Mouse (Mus musculus): ENCODE data around the gene Pbld1. TPM values are rescaled to one million over a fixed set of nuclear protein-coding genes. Genes with fewer than 3 reads are reported as not detected.
A peak's percentile ranks its signal among the peaks of the same experiment; 100 is the strongest.
"Not testable (repeated sequence)": the region's sequence is repeated elsewhere in the genome, so short reads cannot be mapped to it uniquely, and the experiment has no call there.

Pbld1 gene
- polyA plus RNA-seq, 1 experiment from 2014 or later = 0.98 TPM

DNA sequence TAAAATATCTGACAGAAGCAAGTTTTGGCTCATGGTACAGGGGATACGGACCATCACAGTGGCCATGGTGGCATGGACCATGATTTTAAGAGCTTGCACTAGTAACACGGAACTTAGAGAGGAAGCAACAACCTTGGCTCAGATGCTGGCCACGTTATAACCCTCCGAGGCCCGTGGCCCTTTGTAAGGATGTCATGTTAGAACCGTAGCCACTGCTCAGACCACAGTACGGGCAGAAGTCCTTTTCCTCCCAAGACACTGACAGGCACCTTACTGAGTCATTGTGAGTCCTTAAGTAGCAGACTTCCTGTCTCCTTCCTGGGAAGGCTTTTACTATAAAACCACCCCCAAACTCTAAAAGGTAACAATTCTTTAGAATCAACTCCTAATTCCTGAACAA lies 8.7 kb upstream of the Pbld1 start:
- no peak overlapping the region for H3K9ac ChIP-seq
- no peak overlapping the region for H3K4me2 ChIP-seq
- H3K36me3 ChIP-seq (replicated peaks) = no peaks in the 10 kb centered on the region
- H3K4me3 ChIP-seq = no peak overlapping the region
- no peaks in the 10 kb centered on the region for H3K27me3 ChIP-seq (replicated peaks)
- ATAC-seq (replicated peaks) = no peak
- H3K27ac ChIP-seq = no peak overlapping the region
- no peaks in the 10 kb centered on the region for H3K9me3 ChIP-seq
- WGBS = 65% methylated on average over 7 of the region's 7 CpGs
- no peaks in the 10 kb centered on the region for H3K4me1 ChIP-seq

DNA sequence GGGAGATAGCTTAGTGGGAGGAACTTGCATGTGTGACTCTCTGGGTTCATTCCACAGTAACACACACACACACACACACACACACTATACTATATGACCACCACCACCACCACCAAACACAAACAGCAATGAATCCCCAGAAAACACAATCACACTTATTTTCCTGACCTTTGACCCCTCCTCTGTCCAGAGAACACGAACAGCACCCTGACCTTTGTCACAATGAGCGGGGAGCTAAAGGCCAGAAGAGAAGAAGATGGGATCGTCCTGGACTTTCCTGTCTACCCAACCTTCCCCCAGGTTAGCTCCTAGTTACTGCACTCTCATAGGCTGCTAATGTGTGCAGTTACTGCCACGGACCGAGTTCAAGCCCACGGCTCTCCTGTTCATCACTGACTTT lies 8.0 kb upstream of the Pbld1 start:
- Histone ChIP-seq H3K4me1 (no peaks in the 10 kb centered on the region), H3K27ac (no peak overlapping the region), H3K4me3 (no peak overlapping the region), H3K4me2 (no peak overlapping the region), H3K27me3 (replicated peaks) (no peaks in the 10 kb centered on the region), H3K9me3 (no peaks in the 10 kb centered on the region), H3K36me3 (replicated peaks) (no peaks in the 10 kb centered on the region), H3K9ac (no peak overlapping the region)
- no peak for ATAC-seq (replicated peaks)
- 87% methylated on average over 6 of the region's 6 CpGs for WGBS

DNA sequence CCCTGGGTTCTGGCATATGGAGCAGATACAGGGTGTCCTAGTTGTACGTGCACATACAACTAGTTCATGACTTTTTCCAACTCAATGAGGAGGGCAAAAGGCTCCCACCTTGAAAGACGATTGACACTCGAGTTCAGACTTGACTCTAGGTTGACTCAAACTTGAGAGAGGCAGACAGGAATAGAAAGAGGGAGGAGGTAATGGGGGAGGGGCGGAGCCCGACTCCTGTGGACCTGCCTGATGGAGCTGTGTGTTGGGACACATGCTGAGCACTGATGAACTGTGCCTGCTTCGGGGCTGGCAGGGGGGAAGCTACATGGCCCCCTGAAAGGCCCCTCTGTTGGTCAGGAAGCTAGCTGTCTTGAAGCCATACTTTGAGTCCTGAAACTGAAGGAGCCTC lies 7.0 kb upstream of the Pbld1 start:
- 55% methylated on average over 6 of the region's 6 CpGs for WGBS
- Histone ChIP-seq H3K4me1 (no peaks in the 10 kb centered on the region), H3K4me2 (no peak overlapping the region), H3K36me3 (replicated peaks) (no peaks in the 10 kb centered on the region), H3K27ac (no peak overlapping the region), H3K9ac (no peak overlapping the region), H3K27me3 (replicated peaks) (no peaks in the 10 kb centered on the region), H3K9me3 (no peaks in the 10 kb centered on the region), H3K4me3 (no peak overlapping the region)
- ATAC-seq (replicated peaks) = no peak

DNA sequence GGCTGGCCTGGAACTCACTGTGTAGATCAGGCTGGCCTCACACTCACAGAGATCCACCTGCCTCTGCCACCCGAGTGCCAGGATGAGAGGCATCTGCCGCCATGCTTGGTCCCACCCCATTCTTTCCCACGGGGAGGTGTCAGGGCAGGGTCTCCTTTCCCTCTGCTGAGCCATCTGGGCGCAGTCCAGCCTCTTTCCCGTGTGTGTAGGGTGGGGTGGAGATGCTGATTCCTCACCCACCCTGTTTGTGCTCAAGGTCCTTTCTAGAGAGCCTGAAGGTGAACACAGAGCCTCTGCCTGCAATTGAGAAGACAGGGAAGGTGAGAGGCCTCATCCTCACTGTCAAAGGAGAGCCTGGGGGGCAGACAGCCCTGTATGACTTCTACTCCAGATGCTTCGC lies 5.9 kb upstream of the Pbld1 start:
- H3K4me2 ChIP-seq; H3K4me1 ChIP-seq; H3K9me3 ChIP-seq; ATAC-seq (replicated peaks); H3K4me3 ChIP-seq; H3K27ac ChIP-seq; H3K36me3 ChIP-seq (replicated peaks); H3K27me3 ChIP-seq (replicated peaks); H3K9ac ChIP-seq: not testable (repeated sequence)
- WGBS = 90% methylated on average over 6 of the region's 6 CpGs

DNA sequence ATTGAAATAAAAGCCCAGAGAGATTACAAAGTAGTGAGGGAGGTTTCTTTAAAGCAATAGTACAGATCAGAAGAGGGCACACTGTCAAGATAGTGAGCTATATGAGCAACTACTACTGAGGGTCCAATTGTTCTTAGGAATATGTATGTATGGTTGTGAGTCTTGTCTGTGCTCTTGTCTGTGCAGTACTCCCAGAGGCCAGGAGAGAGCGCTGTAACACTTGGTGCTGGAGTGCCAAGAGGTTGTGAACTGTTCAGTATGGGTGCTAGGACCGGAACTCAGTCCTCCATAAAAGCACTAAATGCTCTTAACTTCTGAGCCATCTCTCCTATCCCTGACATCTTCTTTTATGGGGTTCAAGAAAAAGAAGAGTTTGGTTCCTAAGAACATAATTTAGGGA lies 5.4 kb upstream of the Pbld1 start:
- H3K9ac ChIP-seq = no peak overlapping the region
- H3K4me3 ChIP-seq = no peak overlapping the region
- no peaks in the 10 kb centered on the region for H3K9me3 ChIP-seq
- H3K27me3 ChIP-seq (replicated peaks) = no peaks in the 10 kb centered on the region
- ATAC-seq (replicated peaks) = no peak
- H3K36me3 ChIP-seq (replicated peaks) = no peaks in the 10 kb centered on the region
- no peak overlapping the region for H3K27ac ChIP-seq
- no peak overlapping the region for H3K4me2 ChIP-seq
- WGBS = 79% methylated on average over 2 of the region's 2 CpGs
- no peaks in the 10 kb centered on the region for H3K4me1 ChIP-seq

DNA sequence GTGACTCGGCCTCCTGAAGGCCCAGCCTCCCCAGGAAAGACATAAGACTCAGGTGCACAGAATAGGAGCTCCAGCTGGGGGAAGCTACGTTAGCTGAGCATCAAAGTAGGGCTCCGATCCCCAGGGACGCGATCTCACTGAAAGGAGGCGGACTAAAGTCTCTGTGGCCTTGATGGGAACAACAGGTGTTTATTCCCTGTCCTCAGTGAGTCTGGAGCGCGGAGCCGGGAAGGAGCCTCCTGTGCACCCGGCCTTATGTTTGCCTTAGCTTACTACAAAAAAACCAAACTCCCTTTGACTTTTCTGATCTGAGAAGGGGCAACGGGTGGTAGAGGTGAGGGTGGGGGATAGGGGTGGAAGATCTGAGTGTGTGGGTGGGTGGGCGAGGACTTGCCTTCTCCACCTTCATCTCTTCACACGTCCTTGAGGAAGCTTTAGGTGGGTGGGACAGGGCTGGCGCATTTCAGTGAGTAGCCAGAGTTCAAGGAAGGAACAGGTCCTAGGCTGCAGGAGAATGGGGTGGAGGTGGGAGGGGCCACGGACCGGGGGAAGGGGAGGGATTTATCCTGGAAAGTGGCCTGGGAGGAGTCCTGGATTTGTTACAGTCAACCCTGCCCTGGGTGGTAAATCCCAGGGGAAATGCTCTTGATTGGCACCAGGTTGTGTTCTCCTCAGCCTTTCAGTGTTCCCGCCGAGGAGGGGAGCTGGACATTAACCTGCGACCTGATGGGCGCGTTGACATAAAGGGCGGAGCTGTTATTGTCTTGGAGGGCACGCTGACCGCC lies 2.8 kb upstream of the Pbld1 start:
- Histone ChIP-seq H3K27me3 (replicated peaks) (no peaks in the 10 kb centered on the region), H3K36me3 (replicated peaks) (no peaks in the 10 kb centered on the region), H3K4me3 (no peak overlapping the region), H3K27ac (no peak overlapping the region), H3K9ac (no peak overlapping the region), H3K4me2 (no peak overlapping the region), H3K9me3 (no peaks in the 10 kb centered on the region), H3K4me1 (no peaks in the 10 kb centered on the region)
- WGBS = 43% methylated on average over 24 of the region's 24 CpGs
- ATAC-seq (replicated peaks) = no peak

DNA sequence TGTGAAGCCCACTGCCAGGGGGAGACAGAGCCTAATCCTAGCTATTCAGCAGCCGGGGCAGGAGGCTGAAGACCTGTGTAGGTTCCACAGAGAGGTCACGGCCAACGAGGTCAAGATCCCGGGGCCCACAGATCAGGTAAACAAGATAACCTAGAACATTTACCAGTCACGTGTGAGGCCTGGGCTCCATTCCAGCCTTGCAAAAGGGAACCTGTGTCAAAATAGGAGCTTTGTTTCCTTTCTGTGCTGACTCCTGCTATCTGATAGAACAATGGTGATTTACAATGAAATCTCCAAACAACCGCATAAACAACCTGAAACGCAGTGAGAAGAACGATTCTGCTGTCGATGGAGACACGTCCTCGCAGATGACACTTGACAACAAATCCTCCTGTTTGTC lies 444 bp downstream of the Pbld1 start:
- 70% methylated on average over 11 of the region's 11 CpGs for WGBS
- no peaks in the 10 kb centered on the region for H3K36me3 ChIP-seq (replicated peaks)

DNA sequence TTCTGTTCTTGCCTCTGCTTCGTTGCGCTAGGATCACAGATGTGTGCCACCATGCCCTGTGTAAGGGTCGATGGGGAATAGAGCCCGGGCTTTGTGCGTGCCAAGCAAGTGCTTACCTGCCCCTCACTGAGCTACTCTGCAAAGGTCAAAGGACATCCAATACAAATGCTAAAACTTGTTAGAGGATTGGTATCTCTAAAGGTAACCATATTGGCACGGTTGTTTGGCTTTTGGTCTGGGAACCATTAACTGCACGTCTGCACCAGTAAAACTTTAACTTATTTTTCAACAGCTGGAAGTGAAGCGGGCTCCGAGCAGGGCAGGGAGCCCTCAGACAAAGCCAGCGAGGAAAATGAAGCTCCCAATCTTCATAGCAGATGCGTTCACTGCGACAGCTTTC lies 1.3 kb downstream of the Pbld1 start:
- H3K36me3 ChIP-seq (replicated peaks) = no peaks in the 10 kb centered on the region

More for the DNA sequence above, 444 bp downstream of the Pbld1 start:
- H3K4me2 ChIP-seq = no peak overlapping the region
- H3K27me3 ChIP-seq (replicated peaks) = no peaks in the 10 kb centered on the region
- no peak for ATAC-seq (replicated peaks)
- no peak overlapping the region for H3K9ac ChIP-seq
- H3K27ac ChIP-seq = no peak overlapping the region
- H3K4me1 ChIP-seq = no peaks in the 10 kb centered on the region
- no peaks in the 10 kb centered on the region for H3K9me3 ChIP-seq
- H3K4me3 ChIP-seq = no peak overlapping the region

DNA sequence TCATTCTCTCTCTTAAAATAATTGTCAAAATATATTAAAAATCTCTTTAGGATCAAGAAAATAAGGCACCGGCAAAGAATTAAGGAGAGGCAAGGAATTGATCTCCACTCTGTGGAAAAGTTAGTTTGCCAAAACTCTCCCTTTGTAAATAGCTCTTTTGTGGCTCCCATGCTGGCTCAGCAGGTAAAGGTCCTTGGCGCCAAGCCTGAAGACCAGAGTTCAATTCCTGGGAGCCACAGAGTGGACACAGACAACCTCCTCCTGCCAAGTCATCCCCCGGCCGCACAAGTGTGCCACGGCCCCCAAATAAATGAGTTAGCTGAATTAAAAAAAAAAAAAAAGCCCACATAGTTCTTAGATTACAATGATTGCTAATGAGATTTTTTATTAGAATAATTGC lies 2.7 kb downstream of the Pbld1 start:
- Histone ChIP-seq H3K9me3 (no peaks in the 10 kb centered on the region), H3K4me1 (no peaks in the 10 kb centered on the region), H3K27ac (no peak overlapping the region), H3K9ac (no peak overlapping the region), H3K4me3 (no peak overlapping the region), H3K4me2 (no peak overlapping the region), H3K36me3 (replicated peaks) (no peaks in the 10 kb centered on the region), H3K27me3 (replicated peaks) (no peaks in the 10 kb centered on the region)
- ATAC-seq (replicated peaks) = no peak
- 98% methylated on average over 5 of the region's 5 CpGs for WGBS

More for the DNA sequence above, 1.3 kb downstream of the Pbld1 start:
- Histone ChIP-seq H3K27ac (no peak overlapping the region), H3K9ac (no peak overlapping the region), H3K4me2 (no peak overlapping the region), H3K4me1 (no peaks in the 10 kb centered on the region), H3K27me3 (replicated peaks) (no peaks in the 10 kb centered on the region), H3K9me3 (no peaks in the 10 kb centered on the region), H3K4me3 (no peak overlapping the region)
- ATAC-seq (replicated peaks) = no peak
- 75% methylated on average over 12 of the region's 12 CpGs for WGBS

DNA sequence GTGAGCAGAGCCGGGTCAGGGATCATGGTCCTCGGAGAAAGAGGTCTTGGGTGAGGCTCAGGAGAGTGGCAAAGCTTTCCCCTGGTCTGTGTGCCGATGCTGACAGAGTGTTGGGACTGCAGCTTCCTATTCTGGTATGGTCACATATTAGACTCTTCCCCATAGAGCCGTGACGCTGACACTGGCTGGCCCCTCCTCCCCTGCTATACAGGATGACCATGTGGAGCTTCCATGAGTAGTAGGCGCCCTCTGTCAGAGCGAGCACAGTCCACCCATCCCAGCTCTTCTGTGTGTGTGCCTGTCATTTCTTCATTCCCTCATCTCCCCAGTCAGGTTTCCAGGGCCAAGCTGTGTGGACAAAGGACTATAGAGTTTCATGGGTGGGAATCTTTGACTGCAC lies 3.4 kb downstream of the Pbld1 start:
- WGBS = 64% methylated on average over 7 of the region's 7 CpGs
- no peak for ATAC-seq (replicated peaks)
- Histone ChIP-seq H3K36me3 (replicated peaks) (no peaks in the 10 kb centered on the region), H3K27me3 (replicated peaks) (no peaks in the 10 kb centered on the region), H3K4me1 (no peaks in the 10 kb centered on the region), H3K27ac (no peak overlapping the region), H3K4me3 (no peak overlapping the region), H3K9ac (no peak overlapping the region), H3K9me3 (no peaks in the 10 kb centered on the region), H3K4me2 (no peak overlapping the region)

DNA sequence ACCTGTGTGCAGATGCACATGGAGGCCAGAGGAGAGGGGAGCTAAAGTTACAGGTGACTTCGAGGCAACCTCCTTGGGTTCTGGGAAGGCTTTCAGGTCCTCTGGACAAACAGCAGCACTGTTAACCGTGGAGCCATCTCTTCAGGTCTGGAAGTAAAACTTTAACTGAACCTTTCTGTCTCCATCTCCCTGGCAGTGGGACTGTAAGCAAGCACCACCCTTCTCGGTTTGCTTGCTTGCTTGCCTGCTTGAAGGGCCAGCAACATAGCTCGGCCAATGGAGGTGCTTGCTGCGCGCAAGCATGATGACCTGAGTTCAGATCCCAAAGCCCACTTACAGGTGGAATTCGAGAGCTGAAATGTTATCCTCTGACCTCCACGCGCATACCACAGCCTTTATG lies 4.6 kb downstream of the Pbld1 start:
- Histone ChIP-seq H3K9me3 (no peaks in the 10 kb centered on the region), H3K36me3 (replicated peaks) (no peaks in the 10 kb centered on the region), H3K4me3 (no peak overlapping the region), H3K27ac (no peak overlapping the region), H3K9ac (no peak overlapping the region), H3K4me1 (no peaks in the 10 kb centered on the region), H3K4me2 (no peak overlapping the region), H3K27me3 (replicated peaks) (no peaks in the 10 kb centered on the region)
- 89% methylated on average over 9 of the region's 9 CpGs for WGBS
- no peak for ATAC-seq (replicated peaks)

DNA sequence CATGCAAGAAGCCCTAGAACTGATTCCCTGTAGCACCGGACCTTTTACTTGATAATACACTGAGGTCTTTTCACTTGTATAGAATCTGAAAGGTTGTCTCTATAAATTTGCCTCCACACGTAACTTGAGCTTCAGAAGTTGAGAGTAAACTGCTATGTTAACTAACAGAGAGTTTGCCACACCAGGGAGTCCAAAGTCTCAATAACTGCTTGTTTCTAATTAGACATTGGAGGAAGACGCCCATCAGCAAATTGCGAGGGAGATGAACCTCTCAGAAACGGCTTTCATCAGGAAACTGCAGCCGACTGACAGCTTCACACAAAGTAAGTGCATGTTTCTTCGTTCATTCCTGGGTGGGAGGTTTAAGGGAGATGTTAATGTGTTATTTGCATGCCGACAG lies 5.6 kb downstream of the Pbld1 start:
- no peak overlapping the region for H3K4me3 ChIP-seq
- 55% methylated on average over 8 of the region's 8 CpGs for WGBS
- H3K27me3 ChIP-seq (replicated peaks) = no peaks in the 10 kb centered on the region
- H3K4me2 ChIP-seq = no peak overlapping the region
- H3K36me3 ChIP-seq (replicated peaks) = no peaks in the 10 kb centered on the region
- no peaks in the 10 kb centered on the region for H3K9me3 ChIP-seq
- H3K4me1 ChIP-seq = no peaks in the 10 kb centered on the region
- no peak overlapping the region for H3K27ac ChIP-seq
- ATAC-seq (replicated peaks) = peak; percentile 27; the same call in 1 of the 2 replicates
- H3K9ac ChIP-seq = no peak overlapping the region

DNA sequence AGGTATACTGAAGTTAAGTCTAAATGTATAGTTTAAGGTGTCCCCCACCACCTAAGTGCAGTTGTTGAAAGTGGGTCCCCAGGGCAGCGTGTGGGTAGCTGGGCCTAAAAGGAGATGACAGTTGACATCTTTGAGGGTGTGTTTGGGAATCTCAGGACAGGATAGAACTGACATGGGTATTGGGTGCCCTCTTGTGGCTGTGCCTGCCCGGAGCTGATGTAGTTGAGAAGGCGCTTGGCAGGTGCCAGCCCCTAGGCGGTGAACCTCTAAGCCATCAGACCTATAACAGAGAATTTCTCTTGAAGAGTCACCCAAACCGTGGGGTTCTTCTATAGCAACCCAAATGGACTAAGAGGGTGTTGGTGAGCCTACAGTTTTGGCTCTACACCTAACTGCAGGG lies 6.0 kb downstream of the Pbld1 start:
- H3K9me3 ChIP-seq = no peaks in the 10 kb centered on the region
- H3K27ac ChIP-seq = no peak overlapping the region
- peak; percentile 89 for ATAC-seq (replicated peaks)
- H3K4me2 ChIP-seq = no peak overlapping the region
- H3K9ac ChIP-seq = no peak overlapping the region
- no peaks in the 10 kb centered on the region for H3K27me3 ChIP-seq (replicated peaks)
- 4% methylated on average over 5 of the region's 5 CpGs for WGBS
- H3K4me3 ChIP-seq = no peak overlapping the region
- no peaks in the 10 kb centered on the region for H3K36me3 ChIP-seq (replicated peaks)
- H3K4me1 ChIP-seq = no peaks in the 10 kb centered on the region

All from midbrain, embryonic 15.5 days (tissue).